Mouse (Mus musculus) G1E (cell line): Measurements from ENCODE around the gene Keap1. TPM values are rescaled to one million over a fixed set of nuclear protein-coding genes. Genes with fewer than 3 reads are reported as not detected.
A peak's percentile ranks its signal among the peaks of the same experiment; 100 is the strongest.

ENCODE experiments used
- ATAC-seq: 2 replicates; pipeline ENCODE4 v1.8.0; 2016; ENCODE audit warnings: mild to moderate bottlenecking; ENCODE audit not compliant: insufficient number of reproducible peaks, poor library complexity, low FRiP score, severe bottlenecking; ENCODE audit errors: extremely low read depth
- DNase-seq: peaks from one replicate; pipeline ENCODE4 v3.0.0; 2012; ENCODE audit warnings: low spot score
- H3K27me3 ChIP-seq: 2 replicates; pipeline ENCODE4 v1.6.1; 2012; ENCODE audit warnings: mild to moderate bottlenecking, low read length, inconsistent platforms; ENCODE audit not compliant: insufficient read depth
- H3K36me3 ChIP-seq: replicated peaks from 2 replicates; pipeline ENCODE3; 2012; ENCODE audit warnings: mild to moderate bottlenecking, inconsistent platforms
- H3K4me1 ChIP-seq: 2 replicates; pipeline ENCODE4 v1.6.1; 2012; ENCODE audit warnings: low read depth, low read length, inconsistent platforms, mixed read lengths; ENCODE audit not compliant: insufficient read depth
- H3K4me3 ChIP-seq: 2 replicates; pipeline ENCODE4 v1.5.1; 2012; ENCODE audit warnings: low read depth, mild to moderate bottlenecking, inconsistent platforms, low read length, moderate library complexity, mixed read lengths
- H3K9me3 ChIP-seq: replicated peaks from 2 replicates; pipeline ENCODE4 v1.6.1; 2012; ENCODE audit warnings: inconsistent platforms
- CTCF ChIP-seq: IDR thresholded peaks from 2 replicates; pipeline ENCODE4 v1.5.1; 2012; ENCODE audit warnings: low read depth, low read length, inconsistent platforms, mixed read lengths
- GATA1 ChIP-seq: IDR thresholded peaks from 2 replicates; pipeline ENCODE4 v1.6.1; 2012; ENCODE audit warnings: borderline replicate concordance, low read length, inconsistent platforms, mixed read lengths
- GATA2 ChIP-seq: IDR thresholded peaks from 2 replicates; pipeline ENCODE4 v1.6.1; 2012; ENCODE audit warnings: low read depth, low read length, inconsistent platforms, borderline replicate concordance
- POLR2AphosphoS5 ChIP-seq: IDR thresholded peaks from 2 replicates; pipeline ENCODE4 v1.6.1; 2012; ENCODE audit warnings: low read depth, low read length, inconsistent platforms; ENCODE audit not compliant: insufficient replicate concordance
- TAL1 ChIP-seq: conservative IDR thresholded peaks from 2 replicates; pipeline ENCODE4 v1.6.1; 2012; ENCODE audit warnings: low read depth, low read length, inconsistent platforms, mixed read lengths
- polyA plus RNA-seq: library from polyadenylated mRNA; stranded (reverse); fragments of >175 nt; gene quantifications from 2 replicates; pipeline ENCODE4 v1.2.3, GENCODE M21; 2012
- total RNA-seq, 2 experiments: library from RNA; stranded (forward) in 1 of 2; stranded (reverse) in 1 of 2; fragments of 200-1000 nt in 1 of 2; fragments of >200 nt in 1 of 2; fragmentation: Nextera tagmentation in 1 of 2; gene quantifications; 2 replicates each; pipeline ENCODE4 v1.2.3; 2014 to 2017

Gene Keap1
- total and polyA plus RNA-seq, 3 experiments, result 21.3 to 73.3 (median 46.4) TPM

DNA sequence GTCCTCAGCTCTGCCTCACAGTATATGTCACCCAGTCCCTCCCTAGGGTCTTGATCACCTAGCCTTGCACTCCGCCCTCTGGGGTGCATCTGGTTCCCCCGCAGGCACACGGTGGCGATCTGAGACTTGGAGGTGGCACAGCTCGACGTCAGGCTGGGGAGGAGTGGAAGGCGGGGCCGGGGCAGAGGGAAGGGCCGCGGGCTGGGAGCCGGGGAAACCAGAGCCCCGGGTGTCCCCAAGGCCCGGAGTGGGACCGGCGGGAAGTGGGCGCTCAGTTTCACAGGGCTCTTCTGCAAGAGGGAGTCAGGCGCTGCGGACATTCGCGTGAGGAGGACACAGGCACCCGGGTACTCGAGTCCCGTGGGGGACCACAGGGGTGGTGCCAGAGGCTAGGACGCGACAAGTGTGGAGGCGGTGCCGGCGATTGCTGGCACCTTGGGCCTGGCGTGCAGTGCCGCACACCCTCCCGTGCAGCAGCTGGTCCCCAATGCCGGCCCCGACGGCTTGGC is 55.2 kb downstream of the Keap1 start:
- Histone ChIP-seq H3K9me3 (no peaks in the 10 kb centered on the region), H3K4me3 (no peak overlapping the region), H3K27me3 (peaks cover 60% of the 10 kb centered on the region), H3K36me3 (no peaks in the 10 kb centered on the region), H3K4me1 (peaks cover 11% of the 10 kb centered on the region)
- ATAC-seq (no peak), DNase-seq (no peak)
- no peak for TF ChIP-seq POLR2AphosphoS5
- TF ChIP-seq GATA1, result no peak
- TF ChIP-seq CTCF, result no peak
- TF ChIP-seq GATA2, result no peak
- TF ChIP-seq TAL1, result no peak

DNA sequence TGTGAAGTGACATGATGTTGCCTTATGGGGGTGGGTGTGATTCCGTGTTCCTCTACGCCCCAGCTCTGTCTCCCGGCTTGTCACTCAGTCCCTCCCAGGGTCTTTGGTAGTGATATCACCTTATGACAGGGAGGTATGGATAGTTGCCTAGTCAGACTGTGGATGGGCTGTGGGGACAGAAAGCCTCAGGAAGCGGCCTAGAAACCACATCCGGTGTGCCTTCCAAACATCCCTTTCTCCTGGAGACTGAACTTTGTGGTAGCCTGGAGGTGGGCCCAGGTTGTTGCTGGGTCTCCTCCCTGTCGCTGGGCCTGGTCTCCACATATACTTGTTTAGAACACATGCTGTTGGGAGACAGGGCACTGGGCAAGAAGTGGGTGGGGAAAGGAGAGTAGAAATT is 55.7 kb downstream of the Keap1 start:
- Histone ChIP-seq H3K4me1 (peaks cover 11% of the 10 kb centered on the region), H3K4me3 (no peak overlapping the region), H3K27me3 (peaks cover 58% of the 10 kb centered on the region), H3K9me3 (no peaks in the 10 kb centered on the region), H3K36me3 (no peaks in the 10 kb centered on the region)
- TF ChIP-seq CTCF (no peak), TAL1 (no peak), POLR2AphosphoS5 (no peak), GATA2 (no peak), GATA1 (no peak)
- DNase-seq (no peak), ATAC-seq (no peak)

DNA sequence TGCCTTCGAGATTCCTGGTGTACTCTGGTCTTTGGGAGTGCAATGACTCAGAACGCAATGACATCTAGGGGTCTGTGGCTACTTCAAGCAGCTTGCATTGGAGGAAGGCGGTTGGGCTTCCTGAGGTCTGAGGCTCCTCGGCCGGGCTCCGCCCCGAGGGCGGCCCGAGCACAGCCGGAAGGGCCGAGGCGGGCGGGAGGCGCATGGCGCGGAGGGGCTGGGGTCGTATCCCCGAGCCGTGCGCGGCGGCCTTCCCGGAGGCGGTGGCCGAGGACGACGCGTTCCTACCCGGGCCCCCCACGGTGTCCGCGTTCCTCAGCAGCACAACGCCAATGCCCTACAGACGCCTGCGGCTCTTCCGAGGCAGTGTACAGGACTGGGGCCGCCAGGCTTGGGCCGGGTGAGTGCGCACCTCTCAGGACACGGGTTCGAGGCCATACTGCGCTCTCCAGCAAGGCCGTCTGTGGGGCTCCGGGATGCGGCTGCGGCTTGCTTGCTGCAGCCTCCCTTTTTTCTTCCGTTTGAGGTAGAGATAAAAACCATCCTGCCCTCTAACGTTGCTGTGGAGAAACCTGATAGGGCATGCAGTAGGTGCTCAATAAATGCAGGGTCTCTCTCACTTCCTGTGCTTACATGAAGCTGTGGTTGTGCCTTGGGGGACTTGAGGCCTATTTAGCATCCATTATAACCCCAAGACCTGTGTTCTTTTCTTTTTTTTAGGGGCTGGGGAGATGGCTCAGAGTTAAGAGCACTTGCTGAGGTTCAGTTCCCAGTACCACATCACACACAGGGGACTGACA is 57.5 kb downstream of the Keap1 start:
- no peaks in the 10 kb centered on the region for H3K36me3 ChIP-seq
- no peak for ATAC-seq
- H3K9me3 ChIP-seq, result no peaks in the 10 kb centered on the region
- H3K4me1 ChIP-seq, result peaks cover 11% of the 10 kb centered on the region
- H3K27me3 ChIP-seq, result peaks cover 56% of the 10 kb centered on the region
- TF ChIP-seq TAL1 (no peak), GATA2 (no peak), POLR2AphosphoS5 (no peak), CTCF (no peak), GATA1 (no peak)
- DNase-seq, result no peak
- peak overlapping the region; percentile 68 for H3K4me3 ChIP-seq

DNA sequence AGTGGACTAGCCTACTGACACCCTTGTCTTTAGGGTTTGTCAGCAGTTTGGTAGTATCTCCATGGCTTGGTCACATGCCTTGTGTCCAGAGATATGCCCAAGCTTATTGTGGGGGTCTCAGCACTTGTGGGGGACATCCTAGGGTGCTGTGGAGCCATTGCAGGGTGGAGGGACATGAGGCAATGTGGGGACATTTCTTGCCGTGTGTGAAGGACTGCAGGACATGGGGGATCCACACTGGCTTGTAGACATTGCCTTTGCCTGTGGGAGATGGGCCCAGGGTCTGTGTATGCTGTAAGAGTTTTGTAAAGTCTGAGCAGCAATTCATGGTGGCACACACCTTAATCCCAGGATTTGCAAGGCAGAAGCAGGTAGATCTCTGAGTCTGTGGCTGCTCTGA is 58.3 kb downstream of the Keap1 start:
- H3K4me3 ChIP-seq, result no peak overlapping the region
- H3K36me3 ChIP-seq, result no peaks in the 10 kb centered on the region
- no peak for TF ChIP-seq GATA1
- TF ChIP-seq POLR2AphosphoS5, result no peak
- no peak for TF ChIP-seq GATA2
- no peak for TF ChIP-seq CTCF
- H3K4me1 ChIP-seq, result peaks cover 11% of the 10 kb centered on the region
- H3K27me3 ChIP-seq, result peaks cover 53% of the 10 kb centered on the region
- no peaks in the 10 kb centered on the region for H3K9me3 ChIP-seq
- no peak for DNase-seq
- ATAC-seq, result no peak

DNA sequence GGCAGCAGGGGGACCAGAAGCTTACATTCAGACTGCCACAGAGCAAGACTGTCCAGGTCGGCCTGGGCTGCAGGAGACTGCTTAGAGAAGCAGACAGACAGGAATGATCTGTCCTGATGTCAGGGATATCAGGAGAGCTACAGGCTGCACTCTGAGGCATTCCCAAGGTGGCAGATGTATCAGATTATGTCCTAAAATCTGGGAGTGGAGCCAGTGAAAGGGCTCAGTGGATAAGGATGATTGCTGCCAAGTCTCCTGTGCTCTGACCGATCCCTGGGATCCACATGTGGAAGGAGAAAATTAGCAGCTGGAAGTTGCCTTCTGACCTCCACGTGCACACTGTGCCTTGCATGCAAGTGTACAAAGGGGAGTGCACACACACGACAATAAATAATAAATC is 58.8 kb downstream of the Keap1 start:
- no peak for DNase-seq
- H3K4me1 ChIP-seq, result peaks cover 11% of the 10 kb centered on the region
- H3K36me3 ChIP-seq, result no peaks in the 10 kb centered on the region
- H3K9me3 ChIP-seq, result no peaks in the 10 kb centered on the region
- no peak overlapping the region for H3K4me3 ChIP-seq
- no peak for TF ChIP-seq TAL1
- no peak for TF ChIP-seq POLR2AphosphoS5
- no peak for TF ChIP-seq CTCF
- no peak for TF ChIP-seq GATA1
- no peak for TF ChIP-seq GATA2
- peaks cover 49% of the 10 kb centered on the region for H3K27me3 ChIP-seq
- ATAC-seq, result no peak

Other genes starting within 250 kb of the Keap1 start
Only the 20 nearest of the 21 such genes appear.
- 9.6 and 9.9 TPM in 2 replicates for gene Icam1, start 223.4 kb downstream of the Keap1 start, total RNA-seq (2014; fragmentation: Nextera tagmentation)
- 15.7 and 17.1 TPM in 2 replicates for gene Icam1, start 223.4 kb downstream of the Keap1 start, total RNA-seq (2017)
- 5.0 and 5.8 TPM in 2 replicates for gene Icam1, start 223.4 kb downstream of the Keap1 start, polyA plus RNA-seq
- 2.1 and 4.8 TPM in 2 replicates for gene Icam4, start 210.0 kb downstream of the Keap1 start, total RNA-seq (2014; fragmentation: Nextera tagmentation)
- gene Icam4, start 210.0 kb downstream of the Keap1 start, total RNA-seq (2017), result 8.2 and 10.6 TPM in 2 replicates
- 8.3 and 11.2 TPM in 2 replicates for gene Icam4, start 210.0 kb downstream of the Keap1 start, polyA plus RNA-seq
- gene Icam5, start 207.3 kb downstream of the Keap1 start, total RNA-seq (2014; fragmentation: Nextera tagmentation), result not detected in 2 replicates
- 0.33 and 0.99 TPM in 2 replicates for gene Icam5, start 207.3 kb downstream of the Keap1 start, total RNA-seq (2017)
- 0.30 and 0.38 TPM in 2 replicates for gene Icam5, start 207.3 kb downstream of the Keap1 start, polyA plus RNA-seq
- not detected in 2 replicates for gene Zglp1, start 172.3 kb downstream of the Keap1 start, total RNA-seq (2014; fragmentation: Nextera tagmentation)
- gene Zglp1, start 172.3 kb downstream of the Keap1 start, total RNA-seq (2017), result not detected in 2 replicates
- gene Zglp1, start 172.3 kb downstream of the Keap1 start, polyA plus RNA-seq, result 4.0 and 4.5 TPM in 2 replicates
- gene Gm49373, start 166.3 kb downstream of the Keap1 start, total RNA-seq (2014; fragmentation: Nextera tagmentation), result 0.98 and 2.2 TPM in 2 replicates
- 0.33 and 1.0 TPM in 2 replicates for gene Gm49373, start 166.3 kb downstream of the Keap1 start, total RNA-seq (2017)
- 0.61 and 1.2 TPM in 2 replicates for gene Gm49373, start 166.3 kb downstream of the Keap1 start, polyA plus RNA-seq
- 52.4 and 58.5 TPM in 2 replicates for gene Fdx1l, start 165.7 kb downstream of the Keap1 start, total RNA-seq (2014; fragmentation: Nextera tagmentation)
- gene Fdx1l, start 165.7 kb downstream of the Keap1 start, total RNA-seq (2017), result 54.3 and 56.1 TPM in 2 replicates
- 30.6 and 31.0 TPM in 2 replicates for gene Fdx1l, start 165.7 kb downstream of the Keap1 start, polyA plus RNA-seq
- gene Gm38431, start 147.4 kb downstream of the Keap1 start, total RNA-seq (2014; fragmentation: Nextera tagmentation), result 95.6 and 162 TPM in 2 replicates
- gene Gm38431, start 147.4 kb downstream of the Keap1 start, total RNA-seq (2017), result 2.1 and 2.8 TPM in 2 replicates
- 382 and 444 TPM in 2 replicates for gene Gm38431, start 147.4 kb downstream of the Keap1 start, polyA plus RNA-seq
- gene Raver1, start 147.4 kb downstream of the Keap1 start, total RNA-seq (2014; fragmentation: Nextera tagmentation), result 35.1 and 72.2 TPM in 2 replicates
- gene Raver1, start 147.4 kb downstream of the Keap1 start, total RNA-seq (2017), result 18.5 and 19.6 TPM in 2 replicates
- 0.62 and 0.92 TPM in 2 replicates for gene Raver1, start 147.4 kb downstream of the Keap1 start, polyA plus RNA-seq
- 16.1 and 16.6 TPM in 2 replicates for gene Tyk2, start 108.1 kb downstream of the Keap1 start, total RNA-seq (2014; fragmentation: Nextera tagmentation)
- 17.4 and 19.0 TPM in 2 replicates for gene Tyk2, start 108.1 kb downstream of the Keap1 start, total RNA-seq (2017)
- gene Tyk2, start 108.1 kb downstream of the Keap1 start, polyA plus RNA-seq, result 17.3 and 19.0 TPM in 2 replicates
- gene Cdc37, start 89.4 kb downstream of the Keap1 start, total RNA-seq (2014; fragmentation: Nextera tagmentation), result 80.4 and 86.7 TPM in 2 replicates
- gene Cdc37, start 89.4 kb downstream of the Keap1 start, total RNA-seq (2017), result 124 and 193 TPM in 2 replicates
- 213 and 280 TPM in 2 replicates for gene Cdc37, start 89.4 kb downstream of the Keap1 start, polyA plus RNA-seq
- gene Pde4a, start 73.6 kb downstream of the Keap1 start, total RNA-seq (2014; fragmentation: Nextera tagmentation), result 2.5 and 2.9 TPM in 2 replicates
- 1.5 and 1.7 TPM in 2 replicates for gene Pde4a, start 73.6 kb downstream of the Keap1 start, total RNA-seq (2017)
- gene Pde4a, start 73.6 kb downstream of the Keap1 start, polyA plus RNA-seq, result 1.4 and 1.5 TPM in 2 replicates
- not detected in 2 replicates for gene S1pr5, start 9.1 kb upstream of the Keap1 start, total RNA-seq (2014; fragmentation: Nextera tagmentation)
- 0.11 TPM in 1 of 2 replicates, not detected in the other for gene S1pr5, start 9.1 kb upstream of the Keap1 start, total RNA-seq (2017)
- not detected in 2 replicates for gene S1pr5, start 9.1 kb upstream of the Keap1 start, polyA plus RNA-seq
- 7.0 and 14.5 TPM in 2 replicates for gene Atg4d, start 25.9 kb upstream of the Keap1 start, total RNA-seq (2014; fragmentation: Nextera tagmentation)
- gene Atg4d, start 25.9 kb upstream of the Keap1 start, total RNA-seq (2017), result 9.1 and 11.0 TPM in 2 replicates
- gene Atg4d, start 25.9 kb upstream of the Keap1 start, polyA plus RNA-seq, result 14.9 and 20.7 TPM in 2 replicates
- 45.4 and 52.7 TPM in 2 replicates for gene Kri1, start 48.6 kb upstream of the Keap1 start, total RNA-seq (2014; fragmentation: Nextera tagmentation)
- 74.3 and 89.3 TPM in 2 replicates for gene Kri1, start 48.6 kb upstream of the Keap1 start, total RNA-seq (2017)
- gene Kri1, start 48.6 kb upstream of the Keap1 start, polyA plus RNA-seq, result 46.2 and 56.6 TPM in 2 replicates
- 15.4 and 35.8 TPM in 2 replicates for gene Cdkn2d, start 52.0 kb upstream of the Keap1 start, total RNA-seq (2014; fragmentation: Nextera tagmentation)
- 30.3 and 31.2 TPM in 2 replicates for gene Cdkn2d, start 52.0 kb upstream of the Keap1 start, total RNA-seq (2017)
- 14.3 and 17.4 TPM in 2 replicates for gene Cdkn2d, start 52.0 kb upstream of the Keap1 start, polyA plus RNA-seq
- gene Ap1m2, start 73.0 kb upstream of the Keap1 start, total RNA-seq (2014; fragmentation: Nextera tagmentation), result not detected in 2 replicates
- gene Ap1m2, start 73.0 kb upstream of the Keap1 start, total RNA-seq (2017), result 0.16 TPM in 1 of 2 replicates, not detected in the other
- not detected in 2 replicates for gene Ap1m2, start 73.0 kb upstream of the Keap1 start, polyA plus RNA-seq
- 42.2 and 52.7 TPM in 2 replicates for gene Slc44a2, start 81.3 kb upstream of the Keap1 start, total RNA-seq (2014; fragmentation: Nextera tagmentation)
- gene Slc44a2, start 81.3 kb upstream of the Keap1 start, total RNA-seq (2017), result 35.5 and 35.7 TPM in 2 replicates
- gene Slc44a2, start 81.3 kb upstream of the Keap1 start, polyA plus RNA-seq, result 45.4 and 56.8 TPM in 2 replicates
- 87.9 and 94.1 TPM in 2 replicates for gene Ilf3, start 128.5 kb upstream of the Keap1 start, total RNA-seq (2014; fragmentation: Nextera tagmentation)
- gene Ilf3, start 128.5 kb upstream of the Keap1 start, total RNA-seq (2017), result 79.7 and 81.3 TPM in 2 replicates
- 123 and 138 TPM in 2 replicates for gene Ilf3, start 128.5 kb upstream of the Keap1 start, polyA plus RNA-seq
- 20.7 and 26.4 TPM in 2 replicates for gene Qtrt1, start 172.5 kb upstream of the Keap1 start, total RNA-seq (2014; fragmentation: Nextera tagmentation)
- 34.3 and 43.8 TPM in 2 replicates for gene Qtrt1, start 172.5 kb upstream of the Keap1 start, total RNA-seq (2017)
- gene Qtrt1, start 172.5 kb upstream of the Keap1 start, polyA plus RNA-seq, result 70.9 and 72.7 TPM in 2 replicates
- 193 and 214 TPM in 2 replicates for gene Dnm2, start 185.5 kb upstream of the Keap1 start, total RNA-seq (2014; fragmentation: Nextera tagmentation)
- gene Dnm2, start 185.5 kb upstream of the Keap1 start, total RNA-seq (2017), result 72.7 and 74.3 TPM in 2 replicates
- gene Dnm2, start 185.5 kb upstream of the Keap1 start, polyA plus RNA-seq, result 427 and 533 TPM in 2 replicates